Mouse (Mus musculus) embryonic fibroblast, embryonic 13.5 days (primary cell): ENCODE results near the gene Cd200r4.

ENCODE experiments used
- CTCF ChIP-seq: IDR thresholded peaks from 2 replicates; pipeline ENCODE4 v1.5.1; 2011; ENCODE audit warnings: mild to moderate bottlenecking, control low read depth, low read length, moderate library complexity, borderline replicate concordance; ENCODE audit not compliant: insufficient read depth
- POLR2A ChIP-seq: IDR thresholded peaks from 2 replicates; pipeline ENCODE4 v1.6.1; 2011; ENCODE audit warnings: low read depth, mild to moderate bottlenecking, control low read depth, low read length, moderate library complexity

- TF ChIP-seq CTCF, result no peak
- TF ChIP-seq POLR2A, result no peak
Measured at GRCm38 (mm10) chr16:44876625-44877024, 65.1 kb downstream of the Cd200r4 start.
